Mouse (Mus musculus): ENCODE data around the gene Ptprb. TPM values are rescaled to one million over a fixed set of nuclear protein-coding genes. Genes with fewer than 3 reads are reported as not detected.
A peak's percentile ranks its signal among the peaks of the same experiment; 100 is the strongest.

Gene Ptprb
- total RNA-seq, 2 experiments from 2014 or later: 16.3 to 23.0 TPM

GRCm38 (mm10) chr10:116405011-116405410 is 129.7 kb downstream of the Ptprb start:
- peak in 1 of 2 experiments; percentile 79 for DNase-seq (ENCODE audit: low spot score in 2 of 2)
- intact Hi-C loops (cut with DNase I): no loop called here

GRCm38 (mm10) chr10:116407684-116408359 is 132.5 kb downstream of the Ptprb start:
- intact Hi-C loops (cut with DNase I): no loop called here
- DNase-seq (ENCODE audit: low spot score in 2 of 2): peak in 1 of 2 experiments; percentile 56

GRCm38 (mm10) chr10:116410826-116411225 is 135.5 kb downstream of the Ptprb start:
- intact Hi-C loops (cut with DNase I): no loop called here

GRCm38 (mm10) chr10:116416142-116416541 is 140.8 kb downstream of the Ptprb start:
- intact Hi-C loops (cut with DNase I): no loop called here
- DNase-seq (ENCODE audit: low spot score in 2 of 2): peak in 1 of 2 experiments; percentile 32

More at GRCm38 (mm10) chr10:116410826-116411225, 135.5 kb downstream of the Ptprb start:
- no peak for DNase-seq (ENCODE audit: low spot score in 2 of 2)

GRCm38 (mm10) chr10:116416726-116417125 is 141.4 kb downstream of the Ptprb start:
- DNase-seq (ENCODE audit: low spot score in 2 of 2): no peak
- intact Hi-C loops (cut with DNase I): no loop called here

GRCm38 (mm10) chr10:116418121-116418726 is 142.9 kb downstream of the Ptprb start:
- intact Hi-C loops (cut with DNase I): no loop called here
- no peak for DNase-seq (ENCODE audit: low spot score in 2 of 2)

GRCm38 (mm10) chr10:116420976-116421375 is 145.7 kb downstream of the Ptprb start:
- intact Hi-C loops (cut with DNase I): no loop called here
- DNase-seq (ENCODE audit: low spot score in 2 of 2): peak in 1 of 2 experiments; percentile 37

- intact Hi-C loops (cut with DNase I): no loop called here
These were observed 147.2 kb downstream of the Ptprb start for GRCm38 (mm10) chr10:116422551-116422950.

GRCm38 (mm10) chr10:116424921-116425320 is 149.6 kb downstream of the Ptprb start:
- intact Hi-C loops (cut with DNase I): no loop called here
- DNase-seq (ENCODE audit: low spot score in 2 of 2): no peak

More at GRCm38 (mm10) chr10:116422551-116422950, 147.2 kb downstream of the Ptprb start:
- DNase-seq (ENCODE audit: low spot score in 2 of 2): no peak

- DNase-seq (ENCODE audit: low spot score in 2 of 2): peak in 1 of 2 experiments; percentile 34
- intact Hi-C loops (cut with DNase I): no loop called here
These were observed 150.9 kb downstream of the Ptprb start for GRCm38 (mm10) chr10:116426176-116426575.

GRCm38 (mm10) chr10:116428026-116428780 is 152.9 kb downstream of the Ptprb start:
- DNase-seq (ENCODE audit: low spot score in 2 of 2): peak; percentile 70 to 96
- intact Hi-C loops (cut with DNase I): loop anchor here (2.0 kb wide), 2 partner anchors 25 to 45 kb away; partner anchors contain the start of gene Kcnmb4

- peak in 1 of 2 experiments; percentile 56 for DNase-seq (ENCODE audit: low spot score in 2 of 2)
- intact Hi-C loops (cut with DNase I): loop anchor here (5.0 kb wide), 1 partner anchor 60 kb away; no protein-coding TSS in a partner anchor
These were observed 157.1 kb downstream of the Ptprb start for GRCm38 (mm10) chr10:116432421-116432820.

GRCm38 (mm10) chr10:116435455-116435854 is 160.1 kb downstream of the Ptprb start:
- peak in 1 of 2 experiments; percentile 57 for DNase-seq (ENCODE audit: low spot score in 2 of 2)
- intact Hi-C loops (cut with DNase I): no loop called here

Other genes with a start within 250 kb of the Ptprb start
- gene 4933416C03Rik, start 161.6 kb upstream of the Ptprb start, total RNA-seq (2021): not detected
- gene Kcnmb4, start 198.4 kb downstream of the Ptprb start, total RNA-seq (2021): 100 to 1,000 TPM in 1 of 2 experiments, 10 to 100 TPM in 1; 97.3 to 109 TPM